In the genomic region with DNA sequence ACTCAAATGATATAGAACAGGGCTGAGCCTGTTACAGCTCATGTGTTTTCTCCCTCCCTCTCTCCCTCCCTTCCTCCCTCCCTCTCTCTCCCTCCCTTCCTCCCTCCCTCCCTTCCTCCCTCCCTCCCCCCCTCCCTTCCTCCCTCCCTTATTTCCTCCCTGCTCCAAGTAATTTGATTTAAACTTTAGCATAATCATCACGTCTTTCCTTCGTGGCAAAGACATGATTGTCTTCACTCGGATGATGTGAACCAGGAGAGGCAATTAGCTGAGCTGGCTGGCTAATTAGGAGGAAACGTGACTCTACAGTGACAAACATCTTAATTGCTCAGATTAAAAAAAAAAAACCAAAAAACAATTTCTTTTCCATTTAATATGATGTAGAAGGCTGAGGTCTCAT, we compare ENCODE assay signal across 26 mouse cellular contexts. TPM values are rescaled to one million over a fixed set of nuclear protein-coding genes. Genes with fewer than 3 reads are reported as not detected.
A peak's percentile ranks its signal among the peaks of the same experiment; 100 is the strongest.
DNase-seq lines count a peak whose midpoint lies in the region; ATAC-seq and TF ChIP-seq lines count a peak whose summit lies in the region.
"Had no signal": no experiment of that assay in that cellular context is flagged by ENCODE, and none has a peak within 500 bp of the region (broad histone marks: within the 10 kb centered on the region; RNA-seq: fewer than 3 reads in every experiment).

No protein-coding gene starts in this region.

- H3K9ac ChIP-seq in embryonic facial prominence, embryonic 11.5 days (replicated peaks; ENCODE audit: low read length): no peak overlapping the region
- no peak overlapping the region for H3K9ac ChIP-seq in neural tube, embryonic 13.5 days
- H3K9ac ChIP-seq in forebrain, embryonic 12.5 days: no peak overlapping the region
- no peak overlapping the region for H3K9ac ChIP-seq in forebrain, postnatal 0 days
- H3K9ac ChIP-seq: embryonic facial prominence, embryonic 15.5 days; heart, embryonic 15.5 days; hindbrain, embryonic 14.5 days; intestine, embryonic 15.5 days had no signal

- intact Hi-C loops in gastrocnemius, adult 2 months (cut with DNase I): no loop called here

- no peaks in the 10 kb centered on the region for H3K27me3 ChIP-seq in embryonic facial prominence, embryonic 11.5 days (ENCODE audit: control insufficient read depth, insufficient read depth, low read length)
- H3K27me3 ChIP-seq in embryonic facial prominence, embryonic 10.5 days (replicated peaks; ENCODE audit: low read depth, poor library complexity, severe bottlenecking): no peaks in the 10 kb centered on the region
- no peaks in the 10 kb centered on the region for H3K27me3 ChIP-seq in neural tube, embryonic 13.5 days
- H3K27me3 ChIP-seq in forebrain, embryonic 12.5 days: no peaks in the 10 kb centered on the region
- H3K27me3 ChIP-seq in forebrain, postnatal 0 days (ENCODE audit: insufficient read depth, low read length): no peaks in the 10 kb centered on the region
- H3K27me3 ChIP-seq: embryonic facial prominence, embryonic 15.5 days; heart, embryonic 15.5 days; intestine, embryonic 15.5 days had no signal

- no peak overlapping the region for H3K4me3 ChIP-seq in embryonic facial prominence, embryonic 11.5 days (ENCODE audit: low read depth, low read length)
- no peak overlapping the region for H3K4me3 ChIP-seq in embryonic facial prominence, embryonic 10.5 days
- no peak overlapping the region for H3K4me3 ChIP-seq in neural tube, embryonic 13.5 days
- no peak overlapping the region for H3K4me3 ChIP-seq in forebrain, embryonic 12.5 days (replicated peaks)
- H3K4me3 ChIP-seq in forebrain, postnatal 0 days (ENCODE audit: low read depth, low read length): no peak overlapping the region
- H3K4me3 ChIP-seq in gastrocnemius, adult 2 months: no peak overlapping the region
- H3K4me3 ChIP-seq: embryonic facial prominence, embryonic 15.5 days; erythroblast, embryonic 14.5 days; heart, adult 2 months; heart, embryonic 15.5 days; hindbrain, embryonic 10.5 days; intestine, embryonic 15.5 days had no signal

- no peak for ATAC-seq in embryonic facial prominence, embryonic 11.5 days (replicated peaks; ENCODE audit: insufficient number of reproducible peaks, low FRiP score, low TSS enrichment, low read depth)
- ATAC-seq in neural tube, embryonic 13.5 days (ENCODE audit: low read depth): peak; percentile 42; the same call in 1 of the 2 replicates
- ATAC-seq in forebrain, embryonic 12.5 days (ENCODE audit: low FRiP score): peak; percentile 19; the same call in 1 of the 2 replicates
- ATAC-seq in forebrain, postnatal 0 days: peak; percentile 27; the same call in 1 of the 2 replicates
- ATAC-seq: intestine, embryonic 15.5 days; Patski had no signal

- peak; percentile 33 for DNase-seq in embryonic facial prominence, embryonic 11.5 days (ENCODE audit: low spot score)
- DNase-seq in embryonic facial prominence, embryonic 10.5 days (ENCODE audit: low spot score): no peak
- no peak for DNase-seq in neural tube, embryonic 10.5 days (ENCODE audit: extremely low spot score, low spot score)
- DNase-seq in forebrain, postnatal 0 days: no peak
- DNase-seq in gastrocnemius, adult 2 months: no peak
- DNase-seq in T-cell, adult 2 months (ENCODE audit: low spot score): no peak
- DNase-seq: adrenal gland, adult 2 months; adrenal gland, postnatal 25 days; B cell, adult 2 months; cerebellum, adult 2 months; cerebellum, postnatal 14 days; gastrocnemius, postnatal 10 days; heart, adult 2 months; heart, postnatal 14 days; kidney, adult 18-20 months had no signal

- no peaks in the 10 kb centered on the region for H3K36me3 ChIP-seq in embryonic facial prominence, embryonic 11.5 days (replicated peaks; ENCODE audit: control insufficient read depth, insufficient read depth, low read depth, low read length)
- H3K36me3 ChIP-seq in embryonic facial prominence, embryonic 10.5 days (replicated peaks): no peaks in the 10 kb centered on the region
- no peaks in the 10 kb centered on the region for H3K36me3 ChIP-seq in neural tube, embryonic 13.5 days
- H3K36me3 ChIP-seq in forebrain, embryonic 12.5 days (replicated peaks): no peaks in the 10 kb centered on the region
- no peaks in the 10 kb centered on the region for H3K36me3 ChIP-seq in forebrain, postnatal 0 days (ENCODE audit: insufficient read depth)
- H3K36me3 ChIP-seq: embryonic facial prominence, embryonic 15.5 days; heart, embryonic 15.5 days; hindbrain, embryonic 10.5 days; intestine, embryonic 15.5 days had no signal

- no peak for TF ChIP-seq CTCF in forebrain, postnatal 0 days (IDR thresholded peaks at IDR 0.05; ENCODE audit: low read depth)
- TF ChIP-seq CTCF in gastrocnemius, adult 2 months (IDR thresholded peaks at IDR 0.05): no peak

- WGBS in embryonic facial prominence, embryonic 11.5 days: 38% methylated on average over 4 of the region's 4 CpGs
- WGBS in embryonic facial prominence, embryonic 10.5 days: 42% methylated on average over 4 of the region's 4 CpGs
- 55% methylated on average over 4 of the region's 4 CpGs for WGBS in neural tube, embryonic 13.5 days
- WGBS in forebrain, embryonic 12.5 days: 20% methylated on average over 4 of the region's 4 CpGs
- WGBS in forebrain, postnatal 0 days: 15% methylated on average over 4 of the region's 4 CpGs

- no peaks in the 10 kb centered on the region for H3K4me1 ChIP-seq in embryonic facial prominence, embryonic 11.5 days (ENCODE audit: control insufficient read depth, insufficient read depth, low read length)
- 0 out of 2 replicates have a peak, but pooled peaks cover 7% of the 10 kb centered on the region for H3K4me1 ChIP-seq in embryonic facial prominence, embryonic 10.5 days
- peaks cover 17% of the 10 kb centered on the region for H3K4me1 ChIP-seq in neural tube, embryonic 13.5 days (replicated peaks)
- H3K4me1 ChIP-seq in forebrain, embryonic 12.5 days: peaks cover 20% of the 10 kb centered on the region
- H3K4me1 ChIP-seq in forebrain, postnatal 0 days (ENCODE audit: insufficient read depth): no peaks in the 10 kb centered on the region
- H3K4me1 ChIP-seq: embryonic facial prominence, embryonic 15.5 days; heart, embryonic 15.5 days; intestine, embryonic 15.5 days had no signal

- no peaks in the 10 kb centered on the region for H3K9me3 ChIP-seq in embryonic facial prominence, embryonic 11.5 days (replicated peaks; ENCODE audit: control insufficient read depth, low read length)
- no peaks in the 10 kb centered on the region for H3K9me3 ChIP-seq in embryonic facial prominence, embryonic 10.5 days
- H3K9me3 ChIP-seq in neural tube, embryonic 13.5 days: no peaks in the 10 kb centered on the region
- no peaks in the 10 kb centered on the region for H3K9me3 ChIP-seq in forebrain, embryonic 12.5 days
- H3K9me3 ChIP-seq in forebrain, postnatal 0 days (ENCODE audit: low read length): no peaks in the 10 kb centered on the region
- H3K9me3 ChIP-seq: embryonic facial prominence, embryonic 15.5 days; heart, embryonic 15.5 days; hindbrain, embryonic 10.5 days; intestine, embryonic 15.5 days had no signal

- no peak overlapping the region for H3K27ac ChIP-seq in embryonic facial prominence, embryonic 11.5 days (replicated peaks; ENCODE audit: low read depth, low read length)
- H3K27ac ChIP-seq in embryonic facial prominence, embryonic 10.5 days (replicated peaks): no peak overlapping the region
- H3K27ac ChIP-seq in neural tube, embryonic 13.5 days (replicated peaks): no peak overlapping the region
- H3K27ac ChIP-seq in forebrain, embryonic 12.5 days: no peak overlapping the region
- no peak overlapping the region for H3K27ac ChIP-seq in forebrain, postnatal 0 days (ENCODE audit: low read depth, low read length)
- H3K27ac ChIP-seq in gastrocnemius, adult 2 months: no peak overlapping the region
- H3K27ac ChIP-seq: embryonic facial prominence, embryonic 15.5 days; heart, adult 2 months; heart, embryonic 15.5 days; hindbrain, embryonic 10.5 days; hindbrain, embryonic 14.5 days; intestine, embryonic 15.5 days had no signal

- no peak overlapping the region for H3K4me2 ChIP-seq in embryonic facial prominence, embryonic 11.5 days (ENCODE audit: low read depth, low read length)
- no peak overlapping the region for H3K4me2 ChIP-seq in neural tube, embryonic 13.5 days
- no peak overlapping the region for H3K4me2 ChIP-seq in forebrain, embryonic 12.5 days
- H3K4me2 ChIP-seq in forebrain, postnatal 0 days (ENCODE audit: low read depth): no peak overlapping the region
- H3K4me2 ChIP-seq: embryonic facial prominence, embryonic 15.5 days; heart, embryonic 11.5 days; heart, embryonic 15.5 days; hindbrain, embryonic 14.5 days; intestine, embryonic 15.5 days had no signal

RNA-seq across cellular contexts. Expression of a gene that starts 55.0 kb away (rescaled TPM):
- 24.0 and 24.5 TPM in 2 replicates for polyA plus RNA-seq in embryonic facial prominence, embryonic 11.5 days (2014; fragmentation: Nextera tagmentation; extraction: Ambion mirVana)
- 16.8 and 18.3 TPM in 2 replicates for polyA plus RNA-seq in embryonic facial prominence, embryonic 10.5 days (2016; fragmentation: Nextera tagmentation; extraction: Ambion mirVana)
- polyA plus RNA-seq in neural tube, embryonic 13.5 days (2015; fragmentation: Nextera tagmentation; extraction: Ambion mirVana): 11.3 and 11.4 TPM in 2 replicates
- polyA plus RNA-seq in forebrain, embryonic 12.5 days (2016; fragmentation: Nextera tagmentation; extraction: Ambion mirVana): 12.4 TPM in 2 replicates
- 6.9 and 10.5 TPM in 2 replicates for total RNA-seq in forebrain, postnatal 0 days (2014; rRNA removed)
- 4.4 and 8.1 TPM in 2 replicates for polyA plus RNA-seq in forebrain, postnatal 0 days (2015; fragmentation: Nextera tagmentation; extraction: Ambion mirVana)
- total RNA-seq in gastrocnemius, adult 2 months (2021): 10 to 100 TPM; 16.0 to 19.6 TPM
- total RNA-seq: MEL had no signal
